Mouse (Mus musculus) embryonic fibroblast, embryonic 13.5 days (primary cell): Measurements from ENCODE around the gene Kirrel3.

Experiments used
- CTCF ChIP-seq: IDR thresholded peaks from 2 replicates; pipeline ENCODE4 v1.5.1; 2011; ENCODE audit warnings: mild to moderate bottlenecking, control low read depth, low read length, moderate library complexity, borderline replicate concordance; ENCODE audit not compliant: insufficient read depth
- POLR2A ChIP-seq: IDR thresholded peaks from 2 replicates; pipeline ENCODE4 v1.6.1; 2011; ENCODE audit warnings: low read depth, mild to moderate bottlenecking, control low read depth, low read length, moderate library complexity

GRCm38 (mm10) chr9:35045756-35046155 lies 560.1 kb downstream of the Kirrel3 start:
- no peak for TF ChIP-seq CTCF
- no peak for TF ChIP-seq POLR2A
